In the genomic region with DNA sequence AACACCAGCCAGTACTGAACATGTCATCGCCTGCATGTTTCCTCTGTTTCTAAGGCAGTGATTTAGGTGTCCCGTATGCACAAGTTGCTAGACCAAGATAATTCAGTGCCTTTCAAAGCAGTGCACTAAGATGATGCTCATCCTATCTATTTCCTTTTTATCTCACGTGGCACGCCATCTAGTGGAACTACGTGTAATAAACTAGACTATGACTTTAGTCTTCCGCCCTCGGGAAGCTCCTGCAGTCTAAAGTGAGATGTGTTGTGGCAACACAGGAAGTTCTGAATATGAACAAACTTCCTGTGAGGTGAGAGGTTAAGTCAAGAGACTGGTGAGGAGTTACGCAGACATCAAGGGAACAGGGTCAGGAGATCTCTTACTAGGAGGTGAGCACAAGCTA, we compare ENCODE assay signal across 9 mouse cellular contexts. TPM values are rescaled to one million over a fixed set of nuclear protein-coding genes. Genes with fewer than 3 reads are reported as not detected.
A peak's percentile ranks its signal among the peaks of the same experiment; 100 is the strongest.
DNase-seq lines count a peak whose midpoint lies in the region; ATAC-seq and TF ChIP-seq lines count a peak whose summit lies in the region.
"Had no signal": no experiment of that assay in that cellular context is flagged by ENCODE, and none has a peak within 500 bp of the region (broad histone marks: within the 10 kb centered on the region; RNA-seq: fewer than 3 reads in every experiment).

No protein-coding gene starts in this region.

- DNase-seq in adrenal gland, postnatal 14 days: peak; percentile 29
- no peak for DNase-seq in adrenal gland, adult 8-10 months
- peak; percentile 36 for DNase-seq in liver, adult 2 months (ENCODE audit: extremely low read depth, low read depth, low spot score)
- peak; percentile 35 to 44 for DNase-seq in cerebellum, postnatal 14 days
- peak; percentile 43 for DNase-seq in retina, embryonic 14.5 days (ENCODE audit: low spot score)
- DNase-seq in forebrain, embryonic 11.5 days (ENCODE audit: low spot score): no peak

- H3K27ac ChIP-seq in liver, adult 2 months (replicated peaks; ENCODE audit: insufficient read depth, low read depth, low read length): no peak overlapping the region
- no peak overlapping the region for H3K27ac ChIP-seq in liver, embryonic 12.5 days
- H3K27ac ChIP-seq in forebrain, embryonic 11.5 days (ENCODE audit: low read depth, low read length): no peak overlapping the region
- H3K27ac ChIP-seq: limb, embryonic 12.5 days had no signal

- H3K4me1 ChIP-seq in liver, adult 2 months (ENCODE audit: control insufficient read depth, insufficient read depth, low read length): no peaks in the 10 kb centered on the region; the same call in 1 of the 2 replicates
- H3K4me1 ChIP-seq in liver, embryonic 12.5 days: no peaks in the 10 kb centered on the region
- H3K4me1 ChIP-seq in forebrain, embryonic 11.5 days (replicated peaks; ENCODE audit: control insufficient read depth, insufficient read depth, low read length): no peaks in the 10 kb centered on the region
- H3K4me1 ChIP-seq: limb, embryonic 12.5 days had no signal

- no peak overlapping the region for H3K4me3 ChIP-seq in liver, adult 2 months (ENCODE audit: insufficient read depth, low read depth, low read length)
- H3K4me3 ChIP-seq in liver, embryonic 12.5 days: no peak overlapping the region
- H3K4me3 ChIP-seq in forebrain, embryonic 11.5 days (ENCODE audit: low read depth, low read length): no peak overlapping the region
- H3K4me3 ChIP-seq: limb, embryonic 12.5 days had no signal

- TF ChIP-seq CTCF in liver, adult 2 months (IDR thresholded peaks at IDR 0.05; ENCODE audit: low read depth, low read length): no peak

- no peaks in the 10 kb centered on the region for H3K79me2 ChIP-seq in liver, adult 2 months (ENCODE audit: control insufficient read depth, insufficient read depth, low read length)

- WGBS in liver, adult 2 months: 46% methylated on average over 8 of the region's 8 CpGs
- WGBS in liver, embryonic 12.5 days (ENCODE audit: insufficient replicate concordance): 25% methylated on average over 8 of the region's 8 CpGs
- 46% methylated on average over 8 of the region's 8 CpGs for WGBS in forebrain, embryonic 11.5 days

- H3K36me3 ChIP-seq in liver, adult 2 months (ENCODE audit: control insufficient read depth, insufficient read depth, low read length): peaks cover 37% of the 10 kb centered on the region
- H3K36me3 ChIP-seq in liver, embryonic 12.5 days: peaks cover 8% of the 10 kb centered on the region
- H3K36me3 ChIP-seq in forebrain, embryonic 11.5 days (ENCODE audit: control insufficient read depth, insufficient read depth, low read length): no peaks in the 10 kb centered on the region

- TF ChIP-seq POLR2A in liver, adult 2 months (IDR thresholded peaks at IDR 0.05; ENCODE audit: extremely low read depth, insufficient read depth, low read length): no peak

- no peaks in the 10 kb centered on the region for H3K27me3 ChIP-seq in liver, adult 2 months (ENCODE audit: control insufficient read depth, insufficient read depth, low read length)
- no peaks in the 10 kb centered on the region for H3K27me3 ChIP-seq in liver, embryonic 12.5 days (replicated peaks)
- H3K27me3 ChIP-seq in forebrain, embryonic 11.5 days (ENCODE audit: control insufficient read depth, insufficient read depth, low read length): no peaks in the 10 kb centered on the region
- H3K27me3 ChIP-seq: limb, embryonic 12.5 days had no signal

- no peak for ATAC-seq in liver, embryonic 12.5 days
- ATAC-seq in erythroid progenitor cell, adult 5-6 weeks (replicated peaks; ENCODE audit: low FRiP score, poor library complexity, severe bottlenecking): no peak
- no peak for ATAC-seq in forebrain, embryonic 11.5 days (replicated peaks; ENCODE audit: low FRiP score)

- no peak overlapping the region for H3K9ac ChIP-seq in liver, adult 2 months (ENCODE audit: low read depth, low read length)
- no peak overlapping the region for H3K9ac ChIP-seq in liver, embryonic 12.5 days
- no peak overlapping the region for H3K9ac ChIP-seq in forebrain, embryonic 11.5 days (ENCODE audit: low read length)
- H3K9ac ChIP-seq: limb, embryonic 12.5 days had no signal

- H3K4me2 ChIP-seq in liver, embryonic 12.5 days: no peak overlapping the region
- no peak overlapping the region for H3K4me2 ChIP-seq in forebrain, embryonic 11.5 days (ENCODE audit: low read depth, low read length, severe bottlenecking)
- H3K4me2 ChIP-seq: limb, embryonic 12.5 days had no signal

- H3K9me3 ChIP-seq in liver, embryonic 12.5 days (replicated peaks): no peaks in the 10 kb centered on the region
- H3K9me3 ChIP-seq in forebrain, embryonic 11.5 days (ENCODE audit: control insufficient read depth, low read length): no peaks in the 10 kb centered on the region
- H3K9me3 ChIP-seq: limb, embryonic 12.5 days had no signal

RNA-seq across cellular contexts. Expression of a gene that starts 43.9 kb away (rescaled TPM):
- total RNA-seq in adrenal gland, postnatal 14 days (2021): 25.0 and 25.9 TPM in 2 replicates
- 10 to 100 TPM; 25.4 to 38.1 (median 27.0) TPM for total RNA-seq in adrenal gland, adult 8-10 months (2022)
- 4.6 and 7.2 TPM in 2 replicates for total RNA-seq in liver, adult 2 months (2014; rRNA removed)
- polyA plus RNA-seq in liver, adult 2 months (2012; rRNA removed): 2.5 and 5.1 TPM in 2 replicates
- polyA plus RNA-seq in liver, embryonic 12.5 days (2016; fragmentation: Nextera tagmentation; extraction: Ambion mirVana): 22.7 and 24.3 TPM in 2 replicates
- total RNA-seq in erythroid progenitor cell, adult 5-6 weeks (2015; ENCODE audit: low replicate concordance): 9.0 and 21.4 TPM in 2 replicates
- total RNA-seq in erythroid progenitor cell, adult 5-6 weeks (2017; ENCODE audit: low replicate concordance): 18.5 and 20.4 TPM in 2 replicates
- 36.2 and 39.0 TPM in 2 replicates for polyA plus RNA-seq in forebrain, embryonic 11.5 days (2014; fragmentation: Nextera tagmentation; extraction: Ambion mirVana)

Comparison
In these comparisons a context has a peak if more than half of its experiments do, and no peak if none do; other contexts are left out.
1. DNase-seq: peak in adrenal gland, postnatal 14 days (single experiment), liver, adult 2 months (single experiment), cerebellum, postnatal 14 days (2 of 2) and retina, embryonic 14.5 days (single experiment); none in adrenal gland, adult 8-10 months (single experiment) and forebrain, embryonic 11.5 days (single experiment).